Mouse (Mus musculus): ENCODE measurements around the gene Heatr6.

Heatr6 gene

GRCm38 (mm10) chr11:83753581-83754181 lies at the start of gene Heatr6:
Gene Heatr6, plus strand, starts transcription at chr11:83753696.
- DNase-seq (ENCODE audit: low spot score) = peak; percentile 96

- DNase-seq (ENCODE audit: low spot score) = no peak
These were observed 49.8 kb upstream of the Heatr6 start, which contains the start of gene Wfdc17 for GRCm38 (mm10) chr11:83703705-83704104. Gene Wfdc17, plus strand, starts transcription at chr11:83703991.

GRCm38 (mm10) chr11:83708715-83709114 lies 44.8 kb upstream of the Heatr6 start, which contains the start of gene Wfdc18:
Gene Wfdc18, plus strand, starts transcription at chr11:83709015.
- no peak for DNase-seq (ENCODE audit: low spot score)

DNA sequence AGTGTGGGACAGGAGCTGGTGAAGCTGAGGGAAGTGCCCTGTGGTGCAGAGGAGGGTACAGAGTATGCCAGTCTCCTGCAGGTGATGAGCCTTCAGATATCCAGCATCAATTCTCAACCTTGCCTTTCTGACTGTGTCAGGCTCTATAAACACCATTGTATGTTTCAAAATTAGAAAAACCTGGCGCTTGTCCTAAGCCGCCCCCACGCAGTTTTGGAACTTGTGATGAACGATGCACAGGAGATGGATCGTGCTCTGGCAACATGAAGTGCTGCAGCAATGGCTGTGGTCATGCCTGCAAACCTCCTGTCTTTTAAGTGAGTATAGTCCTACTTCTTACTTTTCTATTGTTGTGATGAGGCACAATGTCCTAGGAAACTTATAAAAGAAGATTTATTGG lies 43.8 kb upstream of the Heatr6 start:
- no peak for DNase-seq (ENCODE audit: low spot score)

DNA sequence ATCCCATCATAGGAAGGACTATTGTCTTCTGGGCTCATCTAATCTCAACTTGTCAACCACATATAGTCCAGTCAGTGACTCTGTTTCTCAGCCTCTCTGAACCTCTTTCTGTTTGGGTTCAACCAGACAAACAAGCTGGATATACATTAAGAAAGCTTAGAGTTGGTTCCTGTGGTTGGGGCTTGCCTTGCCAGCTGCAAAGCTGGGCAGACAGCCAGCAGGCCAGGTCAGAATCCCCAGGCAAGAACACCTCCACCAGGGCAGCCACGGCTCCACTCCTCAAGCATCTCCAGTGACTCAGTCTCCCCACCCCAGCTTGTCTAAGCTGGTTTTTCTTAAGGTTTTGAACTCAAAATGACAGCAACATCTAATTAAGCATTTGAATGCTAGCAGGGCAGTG lies 40.8 kb upstream of the Heatr6 start:
- no peak for DNase-seq (ENCODE audit: low spot score)

- no peak for DNase-seq (ENCODE audit: low spot score)
These were observed 39.6 kb upstream of the Heatr6 start for GRCm38 (mm10) chr11:83713925-83714324.

DNA sequence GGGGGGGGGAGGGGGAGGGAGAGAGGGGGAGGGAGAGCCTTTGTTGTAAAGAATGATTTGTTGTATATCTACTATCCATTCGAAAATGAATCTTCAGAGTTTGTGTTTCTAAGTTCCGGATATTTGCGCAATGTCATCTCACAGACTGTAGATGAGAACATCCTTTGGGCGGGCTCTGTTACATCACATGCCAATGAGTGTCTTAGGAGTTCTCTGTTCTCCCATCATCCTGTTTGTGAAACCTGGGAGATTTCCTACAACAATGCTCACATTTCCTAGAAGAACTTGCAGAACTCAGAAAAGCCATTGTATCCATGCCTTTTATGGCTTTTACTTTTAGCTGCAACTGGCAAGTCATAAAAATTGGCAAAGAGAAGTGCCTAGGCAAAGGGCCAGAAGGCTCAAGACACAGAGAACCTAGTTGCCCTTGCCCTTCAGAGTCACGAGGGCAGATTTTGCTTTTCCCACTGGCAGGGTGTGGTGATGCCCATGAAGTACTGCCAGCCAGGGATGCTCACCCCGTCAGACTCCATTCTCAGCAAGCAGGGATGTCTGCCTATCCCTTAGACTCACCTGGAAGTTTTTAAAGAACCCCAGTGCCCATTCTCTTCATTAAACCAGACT lies 36.3 kb upstream of the Heatr6 start:
- no peak for DNase-seq (ENCODE audit: low spot score)

GRCm38 (mm10) chr11:83720766-83721165 lies 32.7 kb upstream of the Heatr6 start:
- DNase-seq (ENCODE audit: low spot score) = no peak

GRCm38 (mm10) chr11:83728757-83729432 lies 24.6 kb upstream of the Heatr6 start:
- DNase-seq (ENCODE audit: low spot score) = peak; percentile 16

GRCm38 (mm10) chr11:83731116-83731515 lies 22.4 kb upstream of the Heatr6 start:
- DNase-seq (ENCODE audit: low spot score) = no peak

DNA sequence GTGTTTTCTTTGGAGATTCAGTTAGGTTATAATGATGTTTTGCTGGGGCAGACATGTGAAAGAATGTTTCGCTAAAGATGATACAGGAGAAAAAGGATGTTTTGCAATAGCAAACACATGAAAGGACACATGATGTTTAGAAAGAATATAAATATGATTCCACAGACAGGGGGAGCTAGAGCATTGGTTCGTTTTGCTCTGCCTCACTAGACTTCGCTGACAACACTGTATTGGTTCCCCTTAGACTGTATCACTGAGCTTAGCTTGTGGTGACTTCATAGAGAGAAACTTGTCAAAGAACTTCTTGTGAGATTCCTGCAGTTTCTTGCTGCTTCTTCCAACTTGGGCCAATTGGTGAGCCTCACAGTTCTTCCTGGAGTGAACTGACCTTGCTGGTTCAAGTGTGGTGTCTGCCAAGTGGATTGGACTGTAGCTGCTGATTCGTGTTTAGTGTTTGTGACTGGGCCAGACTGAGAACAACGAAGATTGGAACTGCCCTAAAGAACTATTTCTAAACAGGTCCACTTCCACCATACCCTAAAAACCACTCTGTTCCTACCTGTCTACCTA lies 20.3 kb upstream of the Heatr6 start:
- DNase-seq (ENCODE audit: low spot score) = no peak

- no peak for DNase-seq (ENCODE audit: low spot score)
These were observed 19.3 kb upstream of the Heatr6 start for GRCm38 (mm10) chr11:83734215-83734614.

- DNase-seq (ENCODE audit: low spot score) = no peak
These were observed 17.6 kb upstream of the Heatr6 start for GRCm38 (mm10) chr11:83735881-83736280.

- no peak for DNase-seq (ENCODE audit: low spot score)
These were observed 16.4 kb upstream of the Heatr6 start for GRCm38 (mm10) chr11:83737109-83737558.

GRCm38 (mm10) chr11:83739241-83739640 lies 14.3 kb upstream of the Heatr6 start:
- DNase-seq (ENCODE audit: low spot score) = peak; percentile 86

DNA sequence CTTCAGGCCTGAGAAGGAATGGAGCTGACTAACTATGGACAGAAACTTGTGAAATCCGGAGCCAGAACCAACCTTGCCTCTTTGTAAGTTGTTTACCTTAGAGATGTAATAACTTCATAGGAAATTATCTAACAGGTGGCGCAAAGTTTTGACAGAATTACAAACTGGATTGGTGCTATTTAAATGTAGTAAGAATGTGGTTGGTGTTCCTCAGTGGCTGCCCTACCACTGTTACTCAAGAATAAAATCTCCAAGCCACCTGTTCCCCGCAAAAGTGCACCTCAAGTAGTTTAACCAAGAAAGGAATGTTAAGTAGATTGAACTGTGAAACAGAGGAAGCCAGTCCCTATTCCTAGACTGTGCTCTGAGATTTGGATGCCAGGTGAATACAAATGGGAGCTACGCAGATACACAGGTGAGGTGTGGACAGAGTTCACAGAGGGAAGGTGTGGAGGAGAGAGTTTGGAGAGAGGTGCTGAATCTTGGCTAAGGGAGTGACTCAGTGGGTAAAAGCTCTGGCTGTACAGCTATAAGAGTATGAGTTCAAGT lies 13.0 kb upstream of the Heatr6 start:
- DNase-seq (ENCODE audit: low spot score) = no peak

DNA sequence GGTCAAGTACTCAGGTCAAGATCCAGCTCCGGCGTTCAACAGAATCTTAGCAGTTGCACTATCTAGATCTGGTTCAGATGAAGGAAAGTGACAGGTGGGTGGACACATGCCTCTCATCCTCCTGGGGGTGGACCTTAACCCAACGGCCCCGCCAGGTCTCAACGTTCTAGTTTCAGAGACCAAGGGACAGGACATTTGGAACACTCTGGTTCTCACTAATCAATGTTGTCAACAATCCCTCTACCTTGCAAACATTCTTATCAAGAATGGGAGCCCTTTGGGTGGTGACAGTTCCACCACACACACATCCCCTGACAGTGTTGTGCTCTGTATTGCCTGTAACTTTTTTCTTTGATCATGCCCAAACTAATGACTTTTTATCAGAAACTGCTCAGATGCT lies 11.7 kb upstream of the Heatr6 start:
- no peak for DNase-seq (ENCODE audit: low spot score)

DNA sequence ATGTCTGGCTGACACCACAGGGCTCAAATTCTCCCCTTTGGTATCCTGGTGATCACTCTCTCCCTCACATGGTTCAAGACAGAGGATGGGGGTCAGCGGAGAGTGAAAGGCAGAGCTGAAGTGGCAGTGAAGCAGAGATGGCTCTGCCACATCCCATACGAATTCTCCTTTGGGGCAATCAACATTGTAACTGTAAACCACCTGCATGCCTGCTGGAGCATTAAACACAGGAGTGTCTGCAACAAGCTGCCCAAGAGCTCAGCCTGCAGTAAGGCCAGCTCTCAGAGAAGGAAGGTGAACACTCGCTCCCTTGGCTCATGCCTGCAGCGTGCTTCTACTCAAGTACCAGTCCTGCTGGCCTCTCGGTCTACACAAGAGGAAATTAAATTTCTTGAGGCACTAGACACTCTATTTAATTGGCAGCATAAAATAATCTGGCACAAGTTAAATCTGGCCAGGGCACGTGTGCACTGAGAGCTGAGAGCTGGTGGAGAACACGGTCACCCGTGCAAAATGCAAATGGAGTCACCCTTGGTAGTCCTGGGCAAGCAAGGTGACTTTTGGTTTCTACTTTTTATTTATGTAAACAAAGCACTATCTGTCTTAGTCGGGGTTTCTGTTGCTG lies 10.7 kb upstream of the Heatr6 start:
- no peak for DNase-seq (ENCODE audit: low spot score)

- no peak for DNase-seq (ENCODE audit: low spot score)
These were observed 10.0 kb upstream of the Heatr6 start for GRCm38 (mm10) chr11:83743525-83743924.

DNA sequence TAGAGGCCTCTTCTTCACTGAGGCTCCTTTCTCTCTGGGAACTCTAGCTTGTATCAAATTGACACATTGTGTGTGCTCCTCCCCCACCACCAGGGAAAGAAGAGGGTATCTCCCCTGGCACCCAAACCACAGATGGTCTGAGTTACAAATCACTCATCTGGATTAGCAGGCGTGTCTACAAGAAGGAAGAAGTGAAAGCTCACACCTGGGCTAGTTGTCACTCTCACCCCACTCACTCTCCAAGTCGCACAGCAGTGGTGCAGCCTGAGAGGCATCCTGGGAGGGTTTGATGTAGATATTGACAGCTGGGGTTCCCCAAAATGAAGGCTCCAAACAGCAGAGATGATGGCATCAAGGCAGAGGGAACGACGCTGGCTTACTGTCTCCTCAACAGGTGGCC lies 7.3 kb upstream of the Heatr6 start:
- no peak for DNase-seq (ENCODE audit: low spot score)

DNA sequence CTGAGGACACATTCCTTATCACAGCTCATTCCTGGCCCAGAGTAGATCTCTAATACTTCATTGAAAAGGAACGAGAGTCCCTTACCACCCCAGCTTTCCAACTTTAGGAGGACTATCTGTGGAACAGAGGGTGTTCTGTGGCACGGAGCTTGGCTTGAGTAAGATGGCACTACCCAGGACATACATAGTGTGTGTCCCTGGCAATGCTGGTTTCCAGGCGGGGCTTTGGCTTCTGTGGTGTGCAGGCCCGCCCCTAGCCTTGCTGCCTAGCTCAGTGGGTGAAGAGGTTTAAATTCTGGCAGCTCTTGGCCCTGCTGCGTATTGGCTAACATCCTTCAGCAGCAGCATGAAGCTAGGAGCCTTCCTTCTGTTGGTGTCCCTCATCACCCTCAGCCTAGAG lies 6.8 kb upstream of the Heatr6 start, which contains the start of gene Wfdc21:
Wfdc21 (plus strand) TSS at position 260 of the 400 bp plus-strand sequence.
- no peak for DNase-seq (ENCODE audit: low spot score)

Measured in embryo, embryonic 10.5 days (tissue).